Mouse (Mus musculus): ENCODE results near the gene Asf1a. TPM values are rescaled to one million over a fixed set of nuclear protein-coding genes. Genes with fewer than 3 reads are reported as not detected.

The Asf1a gene
- polyA plus RNA-seq (2016; fragmentation: Nextera tagmentation; extraction: Ambion mirVana), result 164 and 166 TPM in 2 replicates

DNA sequence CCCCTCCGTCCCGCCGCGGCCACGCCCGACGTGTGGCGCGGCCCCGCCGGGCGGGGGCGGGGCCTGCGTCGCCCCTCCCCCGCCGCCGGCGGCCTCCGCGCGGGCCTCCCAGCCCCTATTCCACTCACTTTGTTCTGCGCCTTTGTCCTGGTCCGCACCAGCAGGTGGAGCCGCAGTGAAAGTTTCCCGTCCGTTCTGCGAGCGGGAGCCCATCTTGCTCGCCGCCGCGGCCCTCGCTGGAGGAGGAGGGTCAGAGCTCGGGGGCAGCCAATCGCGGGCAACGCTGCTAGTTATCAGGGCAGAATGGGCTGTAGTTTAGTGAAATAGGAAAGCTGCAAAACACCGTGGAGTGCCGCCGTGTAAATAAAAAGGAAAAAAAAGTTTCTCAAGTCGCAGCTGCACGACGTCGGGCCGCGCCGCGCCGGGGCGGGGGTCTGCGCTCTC, at the start of gene Asf1a:
Gene Asf1a, plus strand, starts transcription at position 81 of the 444 bp plus-strand sequence.
- Histone ChIP-seq H3K4me2 (replicated peaks) (peak within 1 kb of the TSS; percentile 64), H3K9ac (replicated peaks) (peak within 1 kb of the TSS; percentile 97), H3K27ac (replicated peaks) (peak within 1 kb of the TSS; percentile 99), H3K27me3 (no peaks in the 10 kb centered on the region), H3K4me1 (peaks cover 32% of the 10 kb centered on the region), H3K9me3 (no peaks in the 10 kb centered on the region), H3K4me3 (peak within 1 kb of the TSS; percentile 97), H3K36me3 (peaks cover 9% of the 10 kb centered on the region)
- WGBS, result under 1% methylated on average over 35 of the region's 52 CpGs
- peak; percentile 98 for ATAC-seq (ENCODE audit: low FRiP score, low read depth)

DNA sequence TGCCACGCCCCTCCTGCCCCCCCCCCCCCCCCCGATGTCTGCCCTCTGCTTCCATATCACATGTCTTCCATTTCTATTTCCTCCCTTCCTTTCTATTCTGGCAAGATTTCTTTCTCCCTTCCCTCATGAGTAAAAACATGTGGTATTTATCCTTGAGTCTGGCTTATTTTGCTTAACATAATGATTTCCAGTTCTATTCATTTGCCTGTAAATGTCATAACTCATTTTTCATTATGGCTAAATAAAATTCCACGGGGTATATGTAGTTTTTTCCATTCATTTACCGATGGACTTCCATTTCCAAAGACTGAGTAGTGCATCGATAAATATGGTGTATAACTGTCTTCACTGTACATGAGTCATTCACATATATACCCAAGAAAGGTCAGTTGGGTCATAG, 34.6 kb upstream of the Asf1a start:
- Histone ChIP-seq H3K9ac (replicated peaks) (no peak overlapping the region), H3K4me1 (no peaks in the 10 kb centered on the region), H3K27ac (replicated peaks) (no peak overlapping the region), H3K27me3 (no peaks in the 10 kb centered on the region), H3K4me2 (replicated peaks) (no peak overlapping the region), H3K4me3 (no peak overlapping the region), H3K36me3 (no peaks in the 10 kb centered on the region), H3K9me3 (no peaks in the 10 kb centered on the region)
- 80% methylated on average over 4 of the region's 5 CpGs for WGBS
- ATAC-seq (ENCODE audit: low FRiP score, low read depth), result no peak

DNA sequence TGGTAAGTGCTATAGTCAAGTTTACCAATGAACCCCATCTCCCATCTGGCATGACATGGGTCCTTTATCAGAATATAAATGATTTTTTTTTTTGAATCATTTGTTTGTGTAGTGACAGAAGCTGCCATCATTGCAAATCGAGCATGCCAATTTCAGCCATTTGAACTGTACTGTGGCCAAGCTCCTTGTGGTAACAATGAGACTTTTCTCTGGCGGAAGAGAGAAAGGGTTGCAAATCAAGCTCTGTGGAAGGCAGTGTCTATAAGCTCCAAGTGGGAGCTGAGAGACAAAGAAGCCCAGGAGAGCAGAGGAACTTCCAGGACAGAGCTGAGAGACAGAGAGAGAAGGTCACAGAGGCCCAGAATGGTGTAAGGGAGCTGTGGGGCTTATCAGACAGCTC, 31.0 kb upstream of the Asf1a start:
- H3K4me3 ChIP-seq, result no peak overlapping the region
- WGBS, result 83% methylated on average over 2 of the region's 2 CpGs
- no peak overlapping the region for H3K4me2 ChIP-seq (replicated peaks)
- ATAC-seq (ENCODE audit: low FRiP score, low read depth), result no peak
- no peaks in the 10 kb centered on the region for H3K36me3 ChIP-seq
- H3K9me3 ChIP-seq, result no peaks in the 10 kb centered on the region
- no peaks in the 10 kb centered on the region for H3K4me1 ChIP-seq
- no peak overlapping the region for H3K9ac ChIP-seq (replicated peaks)
- no peak overlapping the region for H3K27ac ChIP-seq (replicated peaks)
- no peaks in the 10 kb centered on the region for H3K27me3 ChIP-seq

DNA sequence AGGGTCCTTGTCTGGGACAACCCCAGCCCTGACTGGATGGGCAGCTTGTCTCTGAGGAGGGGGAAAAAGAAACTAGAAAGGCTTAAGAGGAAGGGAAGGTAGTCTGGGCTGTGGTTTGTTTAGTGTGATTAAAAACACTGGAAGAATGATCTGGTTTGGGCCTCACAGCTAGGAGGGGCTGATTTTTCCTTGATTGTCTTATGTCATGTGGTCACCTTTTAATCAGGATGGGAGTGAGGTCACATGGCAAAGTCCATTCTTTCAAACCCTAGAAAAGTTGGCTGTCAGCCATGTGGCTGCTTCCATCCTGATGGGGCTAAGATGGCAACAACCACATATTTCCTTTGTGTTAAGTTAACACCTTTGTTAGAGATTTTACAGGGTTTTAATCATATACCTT, 28.0 kb upstream of the Asf1a start:
- H3K9me3 ChIP-seq, result no peaks in the 10 kb centered on the region
- H3K27ac ChIP-seq (replicated peaks), result no peak overlapping the region
- no peak overlapping the region for H3K4me3 ChIP-seq
- ATAC-seq (ENCODE audit: low FRiP score, low read depth), result no peak
- H3K4me2 ChIP-seq (replicated peaks), result no peak overlapping the region
- H3K27me3 ChIP-seq, result no peaks in the 10 kb centered on the region
- H3K36me3 ChIP-seq, result no peaks in the 10 kb centered on the region
- H3K9ac ChIP-seq (replicated peaks), result no peak overlapping the region
- H3K4me1 ChIP-seq, result no peaks in the 10 kb centered on the region

DNA sequence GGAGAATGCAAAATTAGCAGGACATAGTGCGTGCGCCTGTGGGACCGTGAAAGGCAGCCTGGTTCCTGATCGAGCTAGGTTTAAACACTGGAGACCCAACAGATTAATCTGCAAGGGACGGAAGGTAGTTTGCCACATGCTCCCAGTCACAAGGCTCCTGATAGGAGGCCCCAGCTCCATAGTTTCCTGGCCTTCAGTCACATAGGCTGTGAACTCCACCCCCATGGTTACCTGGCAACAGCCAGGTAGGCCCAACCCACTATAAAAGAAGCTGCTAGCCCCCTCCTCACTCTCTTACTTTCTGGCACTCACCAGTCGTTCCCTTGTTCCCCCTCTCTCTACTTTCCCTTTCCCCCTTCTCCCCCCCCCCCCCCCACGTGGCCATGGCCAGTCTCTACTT, 16.4 kb upstream of the Asf1a start:
- Histone ChIP-seq H3K36me3 (no peaks in the 10 kb centered on the region), H3K27me3 (no peaks in the 10 kb centered on the region), H3K4me1 (peaks cover 10% of the 10 kb centered on the region; the same call in 1 of the 2 replicates), H3K4me2 (replicated peaks) (peak overlapping the region; percentile 49), H3K9ac (replicated peaks) (no peak overlapping the region), H3K4me3 (peak overlapping the region; percentile 27), H3K27ac (replicated peaks) (no peak overlapping the region), H3K9me3 (no peaks in the 10 kb centered on the region)
- 35% methylated on average over 7 of the region's 7 CpGs for WGBS
- ATAC-seq (ENCODE audit: low FRiP score, low read depth), result peak; percentile 68

DNA sequence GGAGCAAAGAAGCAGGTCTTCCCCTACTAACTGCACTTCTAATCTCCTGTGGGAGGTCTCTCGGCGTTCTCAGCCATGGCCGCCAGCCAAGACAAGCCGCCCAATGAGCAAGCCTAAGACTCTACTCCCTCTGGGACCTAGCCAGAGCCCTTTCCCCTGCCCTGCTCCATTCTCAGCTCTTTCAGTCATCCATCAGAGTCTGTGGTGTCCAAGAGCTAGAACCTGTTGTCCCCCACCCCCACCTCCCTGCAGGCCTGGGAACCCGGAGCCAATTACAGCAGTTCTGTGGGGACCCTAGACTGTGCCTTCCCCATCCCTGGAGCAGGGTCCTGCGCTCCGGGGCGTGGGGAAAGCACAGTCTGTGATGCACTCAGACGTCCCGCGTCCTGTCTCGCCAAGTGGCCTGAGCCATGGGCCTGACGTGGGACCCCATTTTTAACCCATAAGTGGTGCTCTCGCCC, 15.9 kb upstream of the Asf1a start:
- Histone ChIP-seq H3K4me3 (peak overlapping the region; percentile 27), H3K9me3 (no peaks in the 10 kb centered on the region), H3K4me2 (replicated peaks) (peak overlapping the region; percentile 49), H3K4me1 (peaks cover 10% of the 10 kb centered on the region; the same call in 1 of the 2 replicates), H3K27ac (replicated peaks) (no peak overlapping the region), H3K9ac (replicated peaks) (peak overlapping the region; percentile 29; the same call in 1 of the 2 replicates), H3K27me3 (no peaks in the 10 kb centered on the region), H3K36me3 (no peaks in the 10 kb centered on the region)
- ATAC-seq (ENCODE audit: low FRiP score, low read depth), result peak; percentile 86
- 7% methylated on average over 14 of the region's 14 CpGs for WGBS

DNA sequence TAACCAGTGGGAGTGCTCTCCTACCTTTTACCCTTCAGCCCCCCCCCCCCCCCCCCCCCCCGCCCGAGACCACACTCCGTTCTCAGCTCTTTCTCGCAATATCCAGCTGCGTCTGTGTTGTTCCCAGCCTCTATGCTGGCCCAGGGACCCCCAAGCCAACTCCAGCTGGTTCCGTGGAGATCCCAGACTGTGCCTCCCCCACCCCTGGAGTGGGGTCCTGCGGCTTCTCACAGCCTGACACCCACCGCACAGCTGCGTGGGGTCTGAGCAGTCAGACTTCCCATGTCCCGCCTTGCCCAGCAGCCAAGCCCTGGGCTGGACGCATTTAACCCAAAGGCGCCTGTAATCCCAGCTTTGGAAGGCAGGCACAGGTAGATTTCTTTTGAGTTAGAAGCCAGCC, 15.5 kb upstream of the Asf1a start:
- peak; percentile 73 for ATAC-seq (ENCODE audit: low FRiP score, low read depth)
- Histone ChIP-seq H3K9ac (replicated peaks) (peak overlapping the region; percentile 29; the same call in 1 of the 2 replicates), H3K27ac (replicated peaks) (no peak overlapping the region), H3K4me2 (replicated peaks) (peak overlapping the region; percentile 49), H3K36me3 (no peaks in the 10 kb centered on the region), H3K9me3 (no peaks in the 10 kb centered on the region), H3K4me1 (peaks cover 10% of the 10 kb centered on the region; the same call in 1 of the 2 replicates), H3K4me3 (peak overlapping the region; percentile 27), H3K27me3 (no peaks in the 10 kb centered on the region)
- WGBS, result 24% methylated on average over 8 of the region's 12 CpGs

DNA sequence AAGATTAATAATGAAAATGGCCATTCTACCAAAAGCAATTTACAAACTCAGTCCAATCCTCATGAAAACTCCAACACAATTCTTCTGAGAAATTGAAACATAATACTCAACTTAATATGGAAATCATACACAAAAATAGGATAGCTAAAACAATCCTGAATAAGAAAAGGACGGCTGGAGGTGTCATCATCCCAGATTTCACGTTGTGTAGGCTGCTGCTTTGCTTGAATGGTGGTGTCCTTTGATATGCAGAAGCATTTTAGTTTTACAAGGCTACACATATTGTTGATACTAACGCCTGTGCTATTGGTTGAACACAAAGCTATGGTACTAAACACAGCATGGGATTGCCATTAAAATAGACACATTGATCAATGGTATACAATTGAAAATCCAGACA, 10.8 kb upstream of the Asf1a start:
- 60% methylated on average over 3 of the region's 3 CpGs for WGBS
- H3K36me3 ChIP-seq, result no peaks in the 10 kb centered on the region
- no peak overlapping the region for H3K9ac ChIP-seq (replicated peaks)
- H3K27me3 ChIP-seq, result no peaks in the 10 kb centered on the region
- no peak overlapping the region for H3K27ac ChIP-seq (replicated peaks)
- ATAC-seq (ENCODE audit: low FRiP score, low read depth), result no peak
- H3K9me3 ChIP-seq, result no peaks in the 10 kb centered on the region
- no peak overlapping the region for H3K4me2 ChIP-seq (replicated peaks)
- H3K4me3 ChIP-seq, result no peak overlapping the region
- H3K4me1 ChIP-seq, result peaks cover 1% of the 10 kb centered on the region; the same call in 1 of the 2 replicates

DNA sequence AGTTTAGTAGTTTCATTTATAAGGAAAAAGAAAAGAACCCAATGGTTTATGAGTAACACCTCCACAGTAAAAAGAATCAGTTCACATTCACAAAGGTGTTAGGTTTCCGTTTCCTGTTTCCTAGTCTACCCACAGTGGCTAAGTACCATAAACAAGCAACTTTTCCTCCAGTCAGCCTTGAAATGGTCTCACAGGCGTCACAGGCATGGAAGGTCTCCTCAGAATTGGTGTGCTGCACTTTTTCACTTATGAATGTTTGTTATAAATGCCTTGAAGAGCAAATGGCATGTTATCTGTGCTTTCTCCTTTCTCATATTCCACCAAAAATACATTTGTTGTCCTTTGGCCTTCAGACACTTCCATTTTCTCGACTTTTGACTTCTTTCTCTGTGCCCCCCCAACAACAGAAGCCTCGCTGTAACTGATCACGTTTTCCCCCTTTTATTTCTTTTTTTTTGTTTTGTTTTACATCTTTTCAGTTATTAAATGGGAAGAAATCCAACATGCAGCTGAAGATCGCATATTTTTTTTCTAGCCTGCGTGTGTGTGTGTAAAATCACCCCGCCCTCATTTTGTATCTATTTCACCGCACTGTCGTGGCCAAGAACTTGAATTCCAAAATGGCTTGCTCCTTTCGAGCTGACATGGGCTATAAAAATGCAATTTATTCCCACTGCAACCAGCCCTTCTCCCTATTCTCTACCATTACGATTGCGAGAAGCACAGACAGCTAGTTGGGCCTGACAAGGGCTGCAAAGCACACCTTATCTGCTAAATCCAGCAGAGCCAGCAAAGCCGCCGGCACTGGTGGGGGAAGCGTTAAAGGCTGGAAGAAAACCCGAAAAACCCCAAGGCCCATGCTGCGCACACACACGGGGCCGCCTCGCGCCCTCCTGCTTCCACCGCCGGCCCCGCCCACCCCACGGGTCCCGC, 547 bp upstream of the Asf1a start:
- ATAC-seq (ENCODE audit: low FRiP score, low read depth), result peak; percentile 93

DNA sequence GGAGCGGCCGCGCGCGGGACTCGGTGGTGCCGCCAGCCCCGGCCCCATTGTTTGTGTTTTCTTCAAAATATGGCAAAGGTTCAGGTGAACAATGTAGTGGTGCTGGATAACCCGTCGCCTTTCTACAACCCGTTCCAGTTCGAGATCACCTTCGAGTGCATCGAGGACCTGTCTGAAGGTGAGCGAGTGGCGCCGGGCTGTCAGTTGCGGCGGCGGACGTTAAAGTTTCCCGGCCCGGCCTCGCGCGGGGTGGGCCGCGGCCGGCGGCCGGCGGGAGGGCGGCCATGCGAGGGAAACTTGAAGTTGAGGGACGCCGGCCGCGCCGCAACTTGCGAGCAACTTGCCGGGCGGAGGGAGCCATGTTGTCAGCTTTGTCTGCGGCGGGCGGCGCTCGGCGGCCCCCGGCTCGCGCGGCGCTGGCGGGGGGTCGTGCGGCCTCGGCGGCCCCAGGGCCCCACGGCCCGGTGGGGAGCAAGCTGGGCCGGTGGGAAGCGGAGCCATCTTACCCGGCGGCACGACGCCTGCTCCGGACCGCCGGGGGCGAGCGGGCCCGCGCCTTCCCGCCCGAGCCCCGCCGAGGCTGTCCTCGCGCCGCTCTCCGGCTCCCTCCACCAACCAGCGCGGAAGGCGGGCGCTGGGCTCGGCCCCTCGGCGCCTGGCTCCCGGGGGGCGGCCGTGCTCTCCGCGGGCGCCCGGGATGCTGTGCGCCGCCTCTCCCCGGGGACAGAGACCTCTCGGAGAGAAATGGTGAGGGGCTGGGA, 744 bp downstream of the Asf1a start:
- peak overlapping the region; percentile 99 for H3K27ac ChIP-seq (replicated peaks)
- H3K4me3 ChIP-seq, result peak overlapping the region; percentile 97
- H3K4me1 ChIP-seq, result peaks cover 30% of the 10 kb centered on the region
- peaks cover 12% of the 10 kb centered on the region for H3K36me3 ChIP-seq
- no peaks in the 10 kb centered on the region for H3K9me3 ChIP-seq
- no peaks in the 10 kb centered on the region for H3K27me3 ChIP-seq
- peak overlapping the region; percentile 64 for H3K4me2 ChIP-seq (replicated peaks)
- WGBS, result under 1% methylated on average over 77 of the region's 99 CpGs
- peak; percentile 28 for ATAC-seq (ENCODE audit: low FRiP score, low read depth)
- peak overlapping the region; percentile 97 for H3K9ac ChIP-seq (replicated peaks)

More for the DNA sequence above, 547 bp upstream of the Asf1a start:
- Histone ChIP-seq H3K4me3 (peak overlapping the region; percentile 97), H3K4me1 (peaks cover 26% of the 10 kb centered on the region), H3K36me3 (peaks cover 3% of the 10 kb centered on the region; the same call in 1 of the 2 replicates), H3K9ac (replicated peaks) (peak overlapping the region; percentile 56), H3K9me3 (no peaks in the 10 kb centered on the region), H3K27ac (replicated peaks) (peak overlapping the region; percentile 89), H3K4me2 (replicated peaks) (peak overlapping the region; percentile 64), H3K27me3 (no peaks in the 10 kb centered on the region)
- WGBS, result 11% methylated on average over 23 of the region's 27 CpGs

DNA sequence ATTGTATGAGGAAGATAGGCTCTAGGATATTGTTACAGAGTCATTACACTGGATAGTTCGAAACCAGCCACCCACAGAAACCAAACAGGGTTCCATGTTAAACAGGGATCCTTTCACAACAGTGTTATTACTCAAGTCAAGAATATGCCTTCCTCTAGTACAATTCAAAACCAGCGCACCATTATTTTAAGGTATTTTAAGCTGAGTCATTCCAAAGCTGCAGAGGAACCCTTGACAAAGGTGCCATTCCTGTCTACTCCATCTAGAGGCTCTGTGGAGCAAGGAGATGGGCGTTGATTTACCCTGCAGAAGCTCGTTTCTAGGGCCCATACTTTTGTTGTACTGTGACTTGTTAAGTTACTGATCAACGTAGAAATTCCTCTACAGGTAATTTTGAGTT, 2.3 kb downstream of the Asf1a start:
- Histone ChIP-seq H3K27ac (replicated peaks) (no peak overlapping the region), H3K4me2 (replicated peaks) (peak overlapping the region; percentile 48), H3K27me3 (no peaks in the 10 kb centered on the region), H3K9me3 (no peaks in the 10 kb centered on the region), H3K9ac (replicated peaks) (0 out of 2 replicates have a peak overlapping the region, but pooled peaks have one; percentile 28), H3K36me3 (peaks cover 20% of the 10 kb centered on the region), H3K4me1 (peaks cover 30% of the 10 kb centered on the region), H3K4me3 (peak overlapping the region; percentile 29)
- WGBS, result 55% methylated on average over 5 of the region's 5 CpGs
- ATAC-seq (ENCODE audit: low FRiP score, low read depth), result no peak
